Mouse (Mus musculus): ENCODE measurements around the gene Sytl3.
"Not testable (repeated sequence)": the region's sequence is repeated elsewhere in the genome, so short reads cannot be mapped to it uniquely, and the experiment has no call there.

DNA sequence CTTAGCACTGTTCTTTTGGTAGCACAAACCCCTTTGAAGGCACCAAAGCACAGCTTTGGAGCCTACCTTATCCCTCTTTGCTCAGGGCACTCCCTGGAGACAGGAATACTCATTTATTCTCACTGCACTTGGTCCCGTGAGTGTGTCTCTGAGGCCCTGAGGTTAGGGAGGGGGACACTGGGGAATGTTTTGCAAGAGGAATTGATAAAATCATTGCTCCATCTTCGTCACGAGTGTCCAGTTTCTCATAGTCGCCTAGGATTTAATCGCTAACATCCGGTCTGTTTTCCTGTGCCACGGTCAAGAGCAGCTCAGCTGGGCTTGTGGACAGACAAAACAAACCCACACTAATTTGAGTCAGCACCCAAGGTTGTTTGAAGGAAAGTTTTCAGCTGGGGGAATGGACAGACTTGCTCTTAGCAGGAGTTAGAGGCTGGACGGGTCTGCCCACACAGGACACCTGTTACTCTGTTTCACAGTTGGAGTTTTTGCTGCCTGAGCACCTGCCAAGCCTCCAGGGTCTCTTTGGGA lies 26.5 kb downstream of the Sytl3 start:
- not testable (repeated sequence) for TF ChIP-seq CTCF (IDR thresholded peaks at IDR 0.05; ENCODE audit: control insufficient read depth, insufficient read depth, insufficient replicate concordance, low read depth, low read length); POLR2A (IDR thresholded peaks at IDR 0.05; ENCODE audit: control insufficient read depth, low read depth, low read length)
